Mouse (Mus musculus) frontal cortex, adult (tissue): Measurements from ENCODE around the gene Nup107.
"Not testable (repeated sequence)": the region's sequence is repeated elsewhere in the genome, so short reads cannot be mapped to it uniquely, and the experiment has no call there.

Experiments
- ATAC-seq: cut with Nextera tagmentation; 2 replicates; pipeline ENCODE4 v1.9.2; 2017; ENCODE audit warnings: mild to moderate bottlenecking, moderate library complexity, mixed read lengths; ENCODE audit not compliant: low TSS enrichment

The Nup107 gene

DNA sequence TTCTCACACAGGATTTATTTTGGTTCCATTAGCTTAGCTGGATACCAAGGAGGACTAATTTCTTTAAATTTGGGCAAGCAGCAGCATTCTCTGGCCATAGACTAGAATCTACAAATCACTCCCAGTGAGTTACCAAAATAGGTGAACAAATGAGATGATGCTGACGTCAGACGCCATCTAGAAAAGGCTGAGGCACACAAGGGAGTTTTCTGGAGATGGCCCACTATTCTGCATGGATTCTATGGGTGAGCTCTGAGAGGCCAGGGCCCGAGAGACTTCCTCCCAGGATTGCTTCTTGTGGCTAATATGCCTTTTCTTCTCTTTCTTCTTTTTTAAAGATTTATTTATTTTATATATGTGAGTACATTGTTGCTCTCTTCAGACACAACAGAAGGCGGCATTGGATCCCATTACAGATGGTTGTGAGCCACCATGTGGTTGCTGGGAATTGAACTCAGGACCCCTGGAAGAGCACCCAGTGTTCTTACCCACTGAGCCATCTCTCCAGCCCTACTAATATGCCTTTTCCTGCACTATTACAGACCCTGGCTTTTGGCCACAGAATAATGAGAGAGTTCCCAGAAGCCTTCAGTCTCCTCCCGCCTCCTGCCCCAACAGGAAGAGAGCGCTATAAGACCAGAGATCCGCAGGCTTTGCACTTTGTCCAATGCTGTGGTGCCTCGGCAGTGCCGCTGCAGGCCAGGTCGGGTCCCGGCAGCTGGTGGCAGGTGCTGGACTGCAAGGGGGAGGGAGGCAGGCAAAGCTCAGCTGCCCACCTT lies 27.2 kb downstream of the Nup107 start:
- no peak for ATAC-seq

GRCm38 (mm10) chr10:117764598-117764997 lies 27.9 kb downstream of the Nup107 start:
- no peak for ATAC-seq

- no peak for ATAC-seq
Measured at GRCm38 (mm10) chr10:117763588-117764190, 28.8 kb downstream of the Nup107 start.

DNA sequence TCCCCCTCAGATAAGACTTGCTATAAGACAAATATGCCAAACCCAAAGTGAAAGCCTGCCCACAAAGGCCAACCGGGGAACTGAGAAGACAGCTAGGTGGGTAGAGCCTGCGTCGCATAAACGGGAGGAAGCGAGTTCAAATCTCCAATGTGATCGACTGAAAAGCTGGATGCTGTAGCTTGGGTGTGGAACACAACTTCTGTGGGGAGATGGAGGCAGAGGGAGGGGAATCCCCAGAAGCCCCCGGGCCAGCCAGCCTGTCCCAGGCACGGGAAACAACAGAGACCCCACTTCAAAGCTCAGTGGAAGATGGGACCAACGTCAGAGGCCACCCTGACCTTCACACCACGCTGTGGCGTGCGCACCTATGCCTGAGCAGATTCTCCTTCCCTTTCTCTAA lies 29.5 kb downstream of the Nup107 start:
- ATAC-seq, result no peak

DNA sequence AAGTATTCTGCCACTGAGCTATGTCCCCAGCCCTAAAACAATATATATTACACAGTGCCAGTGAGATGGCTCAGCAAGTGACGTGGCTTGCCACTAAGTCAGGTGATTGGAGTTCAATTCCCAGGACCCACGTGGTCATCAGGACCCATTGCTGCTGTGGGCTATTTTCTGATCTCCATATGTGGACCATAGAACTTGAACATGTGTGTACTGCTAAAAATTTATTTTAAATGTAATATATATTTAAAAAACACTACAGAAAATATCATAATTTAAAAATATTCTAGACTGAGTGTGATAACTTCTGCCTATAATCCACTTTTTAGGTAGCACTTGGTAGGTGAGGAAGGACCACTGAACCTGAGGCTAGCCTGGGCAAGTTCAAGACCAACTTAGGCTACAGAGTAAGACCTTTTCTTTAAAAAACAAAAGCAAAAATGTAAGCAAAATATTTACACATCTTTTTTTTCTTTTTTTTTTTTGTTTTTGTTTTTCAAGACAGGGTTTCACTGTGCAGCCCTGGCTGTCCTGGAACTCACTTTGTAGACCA lies 30.1 kb downstream of the Nup107 start:
- ATAC-seq, result no peak

DNA sequence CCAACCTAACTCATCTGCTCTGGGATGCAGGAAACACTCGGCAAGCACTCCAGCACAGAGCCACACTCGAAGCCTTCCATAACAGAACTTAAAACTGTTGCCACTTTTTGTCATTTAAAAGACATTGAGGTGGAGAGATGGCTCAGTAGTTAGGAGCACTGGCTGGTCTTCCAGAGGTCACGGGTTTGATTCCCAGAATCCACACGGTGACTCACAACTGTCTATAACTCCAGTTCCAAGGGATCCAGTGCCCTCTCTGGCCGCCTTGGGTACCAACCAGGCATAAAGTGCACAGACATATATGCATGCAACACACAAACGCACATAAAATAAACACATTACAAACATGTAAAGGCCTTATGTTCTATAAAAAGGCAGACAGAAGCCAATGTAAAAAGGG lies 31.0 kb downstream of the Nup107 start:
- ATAC-seq, result no peak

DNA sequence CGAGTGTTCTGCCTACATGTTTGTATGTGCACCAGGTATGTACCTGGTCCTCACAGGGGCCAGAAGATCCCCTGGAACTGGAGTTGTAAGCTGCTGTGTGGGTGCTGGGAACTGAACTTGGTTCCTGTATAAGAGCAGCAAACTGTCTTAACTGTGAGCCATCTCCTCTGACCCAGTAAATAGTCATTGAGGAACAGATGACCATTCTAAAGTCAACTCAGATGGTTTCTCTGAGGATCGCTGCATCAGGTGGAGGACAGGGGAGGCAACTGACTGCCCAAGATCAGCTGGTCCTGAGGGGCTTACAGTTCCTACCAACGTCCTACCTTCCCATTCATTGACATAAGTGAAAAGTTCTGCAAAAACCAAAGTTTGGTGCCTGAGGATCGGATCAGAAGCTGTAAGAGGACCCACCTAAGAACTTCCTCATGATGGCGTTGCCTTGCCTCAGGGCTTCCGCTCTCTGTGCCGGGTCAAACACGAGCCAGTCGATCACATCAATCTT lies 31.6 kb downstream of the Nup107 start:
- no peak for ATAC-seq

GRCm38 (mm10) chr10:117759844-117760630 lies 32.5 kb downstream of the Nup107 start:
- no peak for ATAC-seq

GRCm38 (mm10) chr10:117758749-117759727 lies 33.5 kb downstream of the Nup107 start:
- no peak for ATAC-seq

GRCm38 (mm10) chr10:117758344-117758743 lies 34.2 kb downstream of the Nup107 start:
- not testable (repeated sequence) for ATAC-seq

DNA sequence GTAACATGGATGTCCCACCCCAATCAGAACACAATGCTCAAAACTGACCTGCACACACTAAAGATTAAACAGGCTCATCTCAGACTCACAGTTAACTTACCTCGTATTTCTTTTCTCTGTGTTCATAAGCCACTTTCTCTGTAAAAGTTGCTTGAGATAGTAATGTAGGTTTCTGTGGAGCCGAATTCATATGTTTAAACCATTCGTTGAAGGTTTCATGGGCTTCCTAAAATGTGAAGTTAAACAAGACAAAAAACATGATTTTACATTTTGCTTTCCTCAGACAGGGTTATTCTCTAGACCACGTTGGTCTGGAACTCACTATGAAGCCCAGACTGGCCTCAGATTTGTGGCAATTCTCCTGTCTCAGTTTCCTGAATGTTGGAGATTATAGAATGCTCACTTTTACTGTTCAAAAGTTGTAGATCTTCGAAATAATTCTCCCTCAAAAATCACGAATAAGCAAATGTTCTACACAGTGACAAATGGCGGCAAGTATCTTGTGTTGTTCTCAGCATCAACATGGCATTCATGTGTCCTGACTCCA lies 34.6 kb downstream of the Nup107 start:
- no peak for ATAC-seq

DNA sequence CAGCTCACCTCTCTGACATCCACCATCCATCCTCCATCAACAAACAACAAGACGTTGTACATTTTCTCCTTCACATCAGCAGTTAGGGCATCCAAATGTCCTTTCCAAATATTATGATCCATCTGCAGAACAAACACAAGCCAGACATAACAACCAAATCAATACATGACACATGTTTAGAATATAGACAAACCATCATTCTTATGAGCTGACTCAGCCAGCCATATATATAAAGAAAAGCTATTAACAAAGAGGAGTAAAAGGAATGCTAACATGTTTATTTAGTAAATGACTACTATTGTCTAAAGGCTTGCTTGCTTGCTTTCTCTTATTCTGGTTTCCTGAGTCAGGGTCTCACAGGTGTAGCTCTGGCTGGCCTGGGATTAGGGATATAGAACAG lies 35.2 kb downstream of the Nup107 start:
- ATAC-seq, result no peak

GRCm38 (mm10) chr10:117756784-117757183 lies 35.7 kb downstream of the Nup107 start:
- ATAC-seq, result no peak

- ATAC-seq, result no peak
Measured at GRCm38 (mm10) chr10:117755799-117756467, 36.6 kb downstream of the Nup107 start.

DNA sequence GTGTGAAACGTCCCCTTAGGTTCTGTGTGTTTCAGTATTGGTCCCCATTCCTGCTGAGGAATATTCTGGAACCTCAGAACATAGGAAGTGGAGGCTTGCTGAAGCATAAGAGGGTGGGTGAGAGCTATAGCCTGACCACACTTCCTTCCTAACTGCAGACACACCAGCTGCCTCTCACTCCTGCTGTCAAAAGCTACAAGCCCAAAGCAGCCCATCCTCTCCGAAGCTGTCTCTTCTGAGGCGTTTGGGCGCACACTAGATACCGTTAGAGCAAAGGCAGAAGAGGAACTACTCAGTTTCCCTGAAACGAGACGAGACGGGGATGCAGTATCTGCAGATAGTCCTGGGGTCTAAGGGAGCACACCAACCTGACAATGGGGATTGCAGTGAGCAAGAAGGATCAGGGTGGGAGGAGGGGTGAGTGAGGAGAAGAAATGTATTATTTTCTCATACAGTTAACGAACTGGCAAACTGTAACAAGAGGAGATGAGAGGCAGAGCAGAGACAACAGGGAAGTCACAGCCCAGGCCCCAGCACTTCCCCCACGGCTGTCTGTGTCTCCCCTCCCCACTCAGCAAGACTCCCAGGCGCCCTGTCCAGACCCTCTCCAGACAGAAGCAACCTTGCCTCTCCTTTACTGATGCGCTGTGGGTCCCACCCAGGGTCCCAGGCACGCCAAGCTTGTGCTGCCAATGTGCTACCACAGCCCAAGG lies 37.3 kb downstream of the Nup107 start:
- no peak; the same call in 1 of the 2 replicates for ATAC-seq

GRCm38 (mm10) chr10:117754609-117754940 lies 37.9 kb downstream of the Nup107 start:
- ATAC-seq, result no peak

GRCm38 (mm10) chr10:117753711-117754608 lies 38.5 kb downstream of the Nup107 start:
- no peak for ATAC-seq

DNA sequence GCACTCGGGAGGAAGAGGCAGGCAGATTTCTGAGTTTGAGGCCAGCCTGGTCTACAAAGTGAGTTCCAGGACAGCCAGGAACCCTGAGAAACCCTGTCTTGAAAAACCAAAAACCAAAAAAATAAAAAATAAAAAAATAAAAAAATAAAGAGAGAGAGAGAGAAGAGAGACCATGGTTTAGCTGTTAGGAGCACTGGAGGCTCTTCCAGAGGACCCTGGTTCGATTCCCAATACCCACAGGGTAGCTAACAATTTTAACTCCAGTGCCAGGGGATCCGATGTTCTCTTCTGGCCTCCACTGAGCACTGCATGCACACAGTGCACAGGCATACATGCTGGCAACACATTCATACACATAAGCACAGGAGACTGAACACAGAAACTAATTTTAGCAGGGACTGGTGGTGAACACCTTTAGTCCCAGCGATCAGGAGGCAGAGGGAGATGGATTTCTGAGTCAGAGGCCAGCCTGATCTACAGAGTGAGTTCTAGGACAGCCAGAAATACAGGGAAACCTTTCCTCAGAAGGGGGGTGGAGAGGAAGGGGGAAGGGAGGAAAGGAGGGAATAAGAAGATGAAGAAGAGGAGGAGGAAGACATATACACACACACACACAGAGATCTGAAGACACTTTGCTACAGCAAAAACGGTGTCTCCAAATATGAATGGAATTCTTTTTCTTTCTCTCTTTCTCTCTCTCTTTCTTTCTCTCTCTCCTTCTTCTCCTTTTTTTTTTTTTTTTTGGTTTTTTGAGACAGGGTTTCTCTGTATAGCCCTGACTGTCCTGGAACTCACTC lies 39.5 kb downstream of the Nup107 start:
- ATAC-seq, result no peak
